Mouse (Mus musculus) spleen, embryonic (tissue): ENCODE results near the gene Nckap5.

Experiments
- CTCF ChIA-PET: fragments of 350-600 bp; sonication (Branson Sonifier 250); formaldehyde crosslinking; loops from one replicate; lab custom pipeline; 2022; lab: Charles Lee

The Nckap5 gene

DNA sequence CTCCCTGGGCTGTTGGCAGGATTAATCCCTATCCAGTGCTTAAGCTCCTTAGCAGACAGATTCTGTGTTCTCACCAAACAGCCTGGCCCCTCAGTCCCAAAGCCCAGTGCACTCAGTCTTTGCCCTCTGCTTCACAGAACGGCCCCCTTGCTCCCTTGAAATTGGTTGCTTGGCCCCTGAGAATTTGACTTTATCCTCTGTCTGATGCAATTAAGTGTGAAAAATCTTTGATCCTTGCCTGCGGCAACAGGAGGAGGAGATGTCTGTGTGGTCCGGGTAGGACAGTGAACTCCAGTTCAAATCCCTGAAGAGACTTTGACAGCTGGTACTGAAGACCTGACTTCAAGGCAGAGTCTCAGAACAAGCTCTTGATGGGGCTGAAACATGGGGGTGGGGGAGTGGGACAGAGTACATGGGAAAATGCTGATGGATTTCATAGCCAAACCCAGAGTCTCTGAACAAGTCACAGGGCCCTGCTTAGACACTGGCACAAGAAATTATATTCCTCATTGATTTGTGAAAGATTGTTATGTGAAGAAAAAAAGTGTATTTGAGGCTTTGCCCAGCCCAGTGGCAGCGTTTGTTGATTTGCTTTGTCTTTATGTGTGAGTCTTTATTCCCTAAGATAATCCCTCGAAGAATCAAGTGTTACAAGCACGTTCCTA lies 65.0 kb downstream of the Nckap5 start:
- CTCF ChIA-PET = no interaction called here

DNA sequence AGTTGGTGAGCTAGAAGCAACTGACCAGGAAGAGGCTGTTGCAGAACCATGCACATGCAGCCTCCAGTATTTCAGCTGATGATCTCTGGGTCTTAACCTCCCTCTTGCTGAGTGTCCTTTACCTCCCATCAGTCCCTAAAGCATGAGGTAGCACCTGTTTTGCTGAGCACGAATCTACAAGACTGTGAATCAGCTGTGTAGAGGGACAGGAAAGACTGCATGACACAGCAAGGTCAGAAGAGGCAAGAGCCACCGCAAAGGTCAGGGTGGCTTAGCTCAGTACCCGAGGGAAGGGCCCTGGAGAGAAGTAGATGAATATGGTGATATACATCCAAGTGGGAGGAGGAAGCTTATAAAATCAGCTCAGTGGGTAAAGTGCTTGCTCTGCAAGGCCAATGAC lies 66.4 kb downstream of the Nckap5 start:
- CTCF ChIA-PET = no interaction called here

DNA sequence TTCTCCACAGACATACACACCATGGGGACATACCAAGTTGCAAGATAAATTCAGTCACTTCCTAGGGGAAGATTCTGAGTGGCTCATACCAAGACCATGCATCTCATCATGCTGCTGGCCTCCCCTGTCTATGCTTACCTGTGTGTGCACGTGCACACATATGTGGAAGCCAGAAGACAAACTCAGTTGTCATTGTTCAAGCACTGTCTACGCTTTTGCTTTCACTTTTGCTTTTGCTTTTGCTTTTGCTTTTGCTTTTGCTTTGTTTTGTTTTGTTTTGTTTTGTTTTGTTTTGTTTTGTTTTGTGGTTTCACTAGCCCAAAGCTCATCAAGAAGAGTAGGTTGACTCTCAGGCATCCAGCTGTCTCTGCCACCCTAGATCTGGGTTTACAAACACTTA lies 67.4 kb downstream of the Nckap5 start:
- CTCF ChIA-PET = no interaction called here

DNA sequence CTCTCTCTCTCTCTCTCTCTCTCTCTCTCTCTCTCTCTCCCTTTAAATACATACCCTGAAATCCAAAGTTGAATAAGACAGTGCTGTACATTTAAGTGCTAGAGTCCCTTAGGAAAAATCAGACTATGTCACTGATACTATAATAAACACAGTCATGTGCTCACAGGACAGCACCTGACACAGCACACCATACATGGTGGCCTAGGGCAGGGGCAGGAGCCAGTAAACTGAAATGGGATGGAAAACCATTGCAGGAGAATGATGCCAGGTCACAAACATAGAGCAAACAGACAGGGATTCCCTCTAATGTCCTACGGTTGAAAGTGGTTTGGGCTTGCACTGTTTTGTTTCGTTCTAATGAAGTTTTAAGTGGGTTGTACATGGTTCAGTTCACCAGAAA lies 70.2 kb downstream of the Nckap5 start:
- CTCF ChIA-PET = no interaction called here

DNA sequence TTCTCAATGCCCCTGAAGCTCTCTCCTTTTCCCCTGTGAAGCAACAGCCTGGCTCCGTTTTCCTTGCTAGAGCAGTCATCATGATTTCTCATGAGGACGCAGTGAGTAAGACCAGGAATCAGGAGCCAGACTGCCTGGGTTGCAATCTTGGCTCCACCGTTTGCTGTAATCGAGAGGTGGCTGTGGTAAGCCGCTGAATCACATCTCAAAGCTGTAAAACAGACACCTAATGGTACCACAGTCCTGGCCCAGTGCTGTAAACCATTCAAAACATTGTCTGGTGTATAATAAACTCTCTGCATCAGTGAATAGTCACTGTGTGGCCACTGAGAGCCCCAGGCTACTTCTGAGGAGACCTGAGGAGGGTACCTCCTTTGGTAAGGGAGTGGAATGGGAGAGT lies 74.9 kb downstream of the Nckap5 start:
- CTCF ChIA-PET = interaction anchor here (0.6 kb wide), 1 partner anchor 225 kb away, joined by 3 read pairs; no protein-coding TSS in a partner anchor

DNA sequence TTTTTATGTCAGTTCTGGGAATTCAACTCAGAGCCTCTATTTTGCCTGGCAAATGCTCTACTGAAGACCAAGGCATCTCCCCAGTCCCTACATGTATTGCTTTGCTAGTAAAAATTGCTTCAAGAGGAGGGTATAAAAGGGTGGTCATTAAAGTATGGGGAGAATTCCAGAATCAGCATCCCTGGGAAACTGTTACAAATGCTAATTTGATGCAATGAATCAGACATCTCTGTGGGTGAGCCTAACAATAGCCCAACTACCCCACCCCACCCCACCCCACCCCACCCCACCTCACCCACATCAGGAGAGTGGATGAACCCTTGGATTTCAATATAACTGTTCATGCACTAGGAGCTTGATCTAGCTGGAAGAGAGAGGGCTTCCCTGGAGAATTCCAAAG lies 77.0 kb downstream of the Nckap5 start:
- CTCF ChIA-PET = no interaction called here

DNA sequence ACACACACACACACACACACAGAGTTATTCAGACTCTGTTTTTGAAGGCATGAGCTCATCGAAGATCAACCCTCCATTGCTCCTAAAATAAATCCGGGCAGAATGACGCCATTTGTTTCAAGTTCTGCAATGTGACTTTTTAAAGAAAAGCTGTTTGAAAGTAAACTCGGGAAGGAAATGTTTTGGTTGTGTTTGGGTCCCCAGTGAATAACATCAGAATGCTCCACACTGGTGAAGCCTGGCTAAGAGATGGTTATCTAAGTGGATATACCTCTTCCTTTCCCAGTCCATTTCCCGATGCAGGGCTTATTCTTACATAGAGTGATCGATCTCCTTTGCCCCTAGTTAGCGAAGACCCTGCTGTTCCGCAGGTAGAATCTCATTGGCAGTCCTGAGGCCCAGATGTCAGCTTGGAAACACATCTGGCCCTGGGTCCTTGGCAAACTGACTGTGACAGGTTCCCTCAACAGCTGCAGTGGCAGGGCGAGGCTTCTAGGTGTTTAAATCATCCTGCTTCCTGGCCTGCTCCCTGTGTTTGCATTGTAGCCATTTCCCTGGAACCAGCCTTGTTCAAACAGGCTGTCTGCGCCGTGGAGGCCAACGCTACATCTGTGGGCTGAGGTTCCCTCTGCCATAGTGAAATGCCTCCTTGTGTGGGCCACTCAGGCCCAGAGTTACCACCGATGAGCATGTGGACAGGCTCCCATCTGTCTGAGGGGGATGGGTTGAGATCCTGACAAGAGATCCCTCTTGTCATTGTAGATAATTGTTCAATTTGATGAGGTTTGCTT lies 78.2 kb downstream of the Nckap5 start:
- CTCF ChIA-PET = interaction anchor here (0.6 kb wide), 1 partner anchor 796 kb away, joined by 3 read pairs; no protein-coding TSS in a partner anchor

DNA sequence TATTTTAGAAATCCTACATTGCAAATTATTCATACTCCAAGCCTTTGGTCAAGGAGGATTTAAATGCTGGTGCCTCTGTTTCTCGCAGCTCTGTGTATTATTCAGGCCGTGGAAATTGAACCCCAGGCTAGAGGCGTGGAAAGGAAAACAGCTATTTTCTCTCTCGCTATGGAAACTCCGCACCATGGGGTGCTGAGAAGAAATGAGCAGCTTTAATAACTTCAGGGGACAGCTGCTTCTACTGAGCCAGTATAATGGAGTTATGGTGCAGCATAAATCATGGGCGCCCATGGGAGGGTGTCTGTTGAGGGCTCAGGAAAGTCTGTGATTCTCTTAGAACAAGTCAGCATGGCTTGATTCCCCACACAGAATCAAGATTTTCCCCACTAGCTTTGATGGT lies 79.5 kb downstream of the Nckap5 start:
- CTCF ChIA-PET = no interaction called here

DNA sequence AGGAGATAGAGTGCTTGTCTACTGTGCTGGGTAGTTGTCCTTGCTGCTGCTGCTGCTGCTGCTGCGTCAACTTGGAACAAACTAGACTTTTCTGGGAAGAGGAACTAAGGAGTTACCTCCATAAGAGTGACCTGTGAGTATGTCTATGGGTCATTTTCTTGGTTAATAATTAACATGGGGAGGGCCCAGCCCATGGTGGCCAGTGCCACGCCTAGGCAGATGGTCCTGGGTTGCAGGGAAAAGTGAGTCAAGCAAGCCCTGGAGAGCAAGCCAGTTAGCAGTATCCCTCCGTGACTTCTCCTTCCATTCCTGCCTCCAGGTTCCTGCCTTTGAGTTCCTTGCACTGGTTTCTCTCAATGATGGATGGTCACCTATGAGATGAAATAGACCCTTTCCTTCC lies 80.4 kb downstream of the Nckap5 start:
- CTCF ChIA-PET = no interaction called here

DNA sequence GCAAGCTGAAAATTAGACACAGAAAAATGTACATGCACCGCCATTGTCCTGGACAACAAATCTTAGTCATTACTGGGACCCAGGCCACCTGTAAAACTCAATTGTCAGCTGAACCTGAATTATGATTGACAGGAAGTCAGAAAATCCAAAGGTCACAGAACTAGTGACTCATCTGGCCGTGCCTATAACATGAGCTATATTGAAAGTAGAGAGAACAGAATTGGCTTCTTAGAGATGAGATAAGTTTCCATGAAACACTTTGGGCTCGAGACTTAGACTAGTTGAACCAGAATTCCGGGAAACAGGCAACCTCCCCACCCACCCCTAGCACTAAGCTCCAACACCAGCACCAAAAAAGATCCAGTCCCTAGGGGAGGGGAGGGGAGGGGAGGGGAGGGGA lies 82.7 kb downstream of the Nckap5 start:
- CTCF ChIA-PET = no interaction called here

DNA sequence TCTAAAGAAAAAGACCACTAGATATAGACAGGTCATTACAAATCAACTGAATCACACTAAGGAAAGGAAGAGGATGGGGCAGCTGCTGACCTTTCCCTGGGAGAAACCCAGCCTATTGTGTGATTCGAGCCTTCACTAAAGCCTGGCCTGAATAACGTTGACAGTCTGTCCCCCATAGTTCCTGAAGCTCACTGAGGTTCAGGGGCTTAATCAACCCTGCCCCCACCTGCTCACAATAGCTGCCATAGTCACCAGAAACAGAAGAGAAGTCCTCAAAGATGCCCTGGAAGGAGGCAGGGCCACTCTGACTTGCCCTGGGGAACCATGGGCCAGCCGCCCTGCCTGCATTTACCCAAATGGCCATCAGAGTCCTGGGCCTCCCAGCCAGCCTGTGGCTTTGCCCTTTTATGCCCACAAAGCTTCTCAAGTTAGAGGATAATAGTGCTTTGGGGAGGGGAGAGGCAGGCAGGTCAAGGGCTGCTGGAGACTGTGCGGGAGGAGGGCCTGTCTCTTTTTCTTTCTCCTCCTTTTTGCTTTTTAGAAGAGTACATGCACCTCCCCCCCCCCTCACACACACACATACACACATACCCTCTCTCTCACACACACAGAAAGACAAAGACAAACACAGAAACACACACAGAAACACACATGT lies 85.0 kb downstream of the Nckap5 start:
- CTCF ChIA-PET = no interaction called here

DNA sequence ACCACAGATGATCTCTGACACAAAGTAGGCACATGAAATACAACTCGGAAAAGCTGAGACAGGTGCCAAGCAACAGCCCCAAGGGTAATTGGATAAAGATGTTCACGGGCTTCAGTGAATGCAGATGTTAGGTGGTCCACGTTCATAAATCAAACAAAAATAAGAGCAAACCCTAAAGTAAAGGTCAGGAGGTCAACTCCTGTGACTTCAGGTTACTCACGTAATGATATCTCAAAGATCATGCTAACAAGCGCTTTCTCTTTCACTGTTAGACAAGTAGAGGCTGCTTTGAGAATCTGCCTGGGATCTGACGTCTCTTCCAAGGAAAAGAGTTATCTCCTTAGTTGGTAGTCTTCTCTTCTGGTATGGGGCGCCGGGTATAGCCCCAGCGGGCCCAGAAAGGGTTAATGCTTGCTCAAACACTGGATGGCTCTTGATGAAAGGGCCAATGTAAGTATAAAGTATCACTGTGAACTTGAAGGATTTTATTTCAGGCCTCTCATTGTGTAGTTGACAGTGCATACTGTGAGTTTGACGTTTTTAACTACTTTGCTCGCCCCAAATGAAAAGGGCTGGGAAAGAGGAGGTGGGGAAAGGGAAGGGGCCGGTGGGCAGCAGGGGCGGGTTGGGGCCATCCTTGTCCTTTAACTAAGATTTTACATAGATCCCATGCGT lies 85.8 kb downstream of the Nckap5 start:
- CTCF ChIA-PET = no interaction called here

DNA sequence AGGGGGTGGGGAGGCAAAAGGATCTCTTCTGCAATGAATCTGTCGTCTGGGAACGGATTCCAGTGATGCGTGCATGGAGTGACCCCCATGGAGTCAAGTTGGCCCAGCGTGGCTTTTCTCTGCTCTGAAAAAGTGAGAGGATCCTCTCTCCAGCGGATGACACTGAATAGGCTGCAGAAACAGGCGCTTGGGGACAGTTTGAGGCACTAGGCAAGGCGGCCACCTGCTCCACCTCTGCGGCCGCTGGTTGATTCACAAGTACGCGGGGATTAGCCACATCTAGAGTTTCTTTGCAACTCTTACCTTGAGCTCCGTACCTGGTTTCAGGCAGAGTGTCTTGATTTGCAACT lies 92.3 kb downstream of the Nckap5 start:
- CTCF ChIA-PET = no interaction called here

DNA sequence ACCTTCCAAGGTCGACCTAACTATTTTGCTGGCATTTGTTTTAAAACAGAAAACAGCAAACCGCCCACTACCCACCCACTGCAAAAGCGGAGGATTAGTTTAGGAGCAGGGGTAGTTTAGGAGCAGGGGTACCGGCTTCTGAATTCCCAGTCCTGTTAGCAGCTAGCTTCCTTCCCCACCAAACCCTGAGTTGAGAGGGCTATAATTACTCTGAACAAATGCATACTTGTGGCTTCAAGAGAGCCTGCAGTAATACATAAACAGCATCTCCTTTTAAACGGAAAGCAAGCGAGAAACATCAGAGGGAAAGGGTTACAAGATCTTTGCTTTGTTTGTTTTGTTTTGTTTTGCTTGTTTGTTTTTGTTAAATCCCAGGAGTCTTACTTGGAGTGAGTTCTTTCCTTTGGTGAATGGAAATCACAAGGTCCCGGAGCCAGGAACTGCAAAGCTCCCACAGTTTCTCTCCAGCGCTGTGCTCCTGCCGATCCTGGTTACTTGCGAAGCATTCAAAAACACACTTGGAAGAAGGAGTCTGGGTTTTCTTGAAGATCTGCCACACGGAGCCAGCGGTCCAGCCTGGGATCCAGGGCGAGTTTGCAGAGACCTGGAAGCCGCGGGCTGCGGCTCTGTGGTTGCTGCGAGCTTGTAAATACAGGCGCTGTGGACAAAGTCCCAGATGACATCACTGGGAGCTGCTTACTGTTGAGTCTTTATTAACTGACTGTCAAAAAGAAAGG lies 92.9 kb downstream of the Nckap5 start:
- CTCF ChIA-PET = no interaction called here

DNA sequence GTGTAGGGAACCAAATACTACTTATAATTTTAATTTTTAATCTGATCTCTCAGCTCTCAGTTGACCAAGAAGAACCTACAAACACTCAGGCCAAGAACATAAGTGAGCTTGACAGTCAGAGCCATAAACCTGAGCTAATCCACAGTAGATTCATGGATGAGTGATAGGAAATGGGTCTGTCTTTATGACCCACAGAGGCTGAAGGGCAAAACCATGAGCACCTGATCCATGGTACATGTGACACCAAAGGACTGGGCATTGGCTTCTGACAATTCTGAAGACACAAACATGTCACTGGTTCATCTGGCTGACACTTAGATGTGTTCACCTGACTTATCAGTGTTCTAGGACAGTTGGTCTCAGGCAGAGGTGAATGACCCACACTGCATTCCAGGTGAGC lies 98.9 kb downstream of the Nckap5 start:
- CTCF ChIA-PET = no interaction called here

DNA sequence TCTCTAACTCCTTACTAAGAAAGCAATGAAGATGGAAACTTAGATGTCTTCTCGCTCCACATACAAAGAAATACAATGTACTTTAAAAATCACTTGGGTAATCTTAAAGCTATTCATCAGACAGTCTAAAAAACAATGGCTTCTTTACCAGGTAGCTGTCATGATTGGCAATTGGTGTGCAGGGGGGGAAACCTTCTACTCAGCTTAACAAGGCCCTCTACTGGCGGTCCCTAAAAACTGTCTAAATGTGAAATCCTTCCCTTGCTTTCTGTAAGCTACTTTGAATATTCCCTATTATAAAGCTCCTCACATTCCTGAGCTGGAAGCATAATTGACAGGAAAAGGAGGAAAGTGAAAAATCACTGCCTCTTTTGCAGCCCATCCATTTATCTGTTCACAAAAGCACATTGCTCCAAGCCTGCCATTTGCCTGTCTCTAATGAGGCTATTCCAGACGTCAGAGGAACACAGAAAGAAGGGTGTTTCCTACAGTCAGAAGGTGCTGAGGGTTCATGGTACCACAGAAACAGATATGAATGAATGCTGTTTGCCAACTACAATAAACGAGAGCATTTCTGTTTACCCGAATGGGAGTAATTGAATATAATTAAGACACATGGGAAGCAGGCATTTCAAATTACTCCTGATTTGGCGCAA lies 104.1 kb downstream of the Nckap5 start:
- CTCF ChIA-PET = no interaction called here

DNA sequence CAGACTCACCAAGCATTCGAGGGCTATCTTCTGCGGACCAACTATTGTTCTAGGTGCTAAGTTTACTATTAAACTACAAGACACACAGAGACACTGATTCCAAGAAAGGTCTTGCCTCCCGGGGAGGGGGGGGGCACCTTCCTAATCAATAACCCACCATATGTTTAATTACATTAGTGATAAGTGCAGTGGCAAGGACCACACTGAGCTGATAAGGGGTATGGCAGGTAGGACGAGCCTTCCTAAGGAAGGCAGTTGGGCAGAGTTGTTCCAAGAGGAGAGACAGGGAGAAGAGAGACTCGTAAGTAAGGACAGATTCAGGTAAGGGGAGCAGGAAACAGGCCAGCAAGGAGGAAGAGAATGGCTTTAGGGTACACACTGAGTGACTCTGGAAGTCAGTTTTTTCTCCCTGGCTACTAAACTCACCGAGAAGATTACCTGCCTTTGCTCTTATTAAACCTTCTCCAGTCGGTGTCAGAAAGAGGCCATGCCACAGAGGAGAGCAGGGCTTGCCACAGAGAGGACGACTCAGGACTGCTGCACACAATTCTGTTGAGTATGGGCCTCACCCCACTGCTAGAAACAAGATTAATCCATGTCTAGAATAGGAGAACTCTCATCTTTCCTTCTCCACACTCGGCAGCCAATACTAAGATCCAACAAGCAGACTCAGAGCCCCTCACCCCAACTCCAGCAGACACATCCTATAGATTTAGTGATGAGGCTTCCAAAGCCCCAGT lies 104.8 kb downstream of the Nckap5 start:
- CTCF ChIA-PET = no interaction called here

DNA sequence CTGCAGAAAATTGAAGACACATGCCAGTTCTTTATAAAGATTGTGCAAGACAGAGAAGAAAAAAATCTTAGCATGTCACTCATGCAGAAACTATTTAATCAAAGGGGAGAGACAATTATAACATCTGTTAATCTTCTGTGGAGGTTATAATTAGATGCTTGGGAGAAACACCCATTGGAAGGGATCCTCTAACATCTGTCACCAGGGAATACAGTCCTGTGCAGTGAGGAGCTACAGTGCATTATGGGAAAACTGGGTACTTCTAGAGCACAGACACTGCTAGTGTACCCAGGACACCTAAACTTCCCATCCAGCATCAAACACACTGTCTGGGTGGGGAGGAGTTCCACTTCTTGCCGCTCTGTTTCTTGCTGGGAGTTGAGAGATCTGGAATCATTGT lies 108.7 kb downstream of the Nckap5 start:
- CTCF ChIA-PET = no interaction called here

DNA sequence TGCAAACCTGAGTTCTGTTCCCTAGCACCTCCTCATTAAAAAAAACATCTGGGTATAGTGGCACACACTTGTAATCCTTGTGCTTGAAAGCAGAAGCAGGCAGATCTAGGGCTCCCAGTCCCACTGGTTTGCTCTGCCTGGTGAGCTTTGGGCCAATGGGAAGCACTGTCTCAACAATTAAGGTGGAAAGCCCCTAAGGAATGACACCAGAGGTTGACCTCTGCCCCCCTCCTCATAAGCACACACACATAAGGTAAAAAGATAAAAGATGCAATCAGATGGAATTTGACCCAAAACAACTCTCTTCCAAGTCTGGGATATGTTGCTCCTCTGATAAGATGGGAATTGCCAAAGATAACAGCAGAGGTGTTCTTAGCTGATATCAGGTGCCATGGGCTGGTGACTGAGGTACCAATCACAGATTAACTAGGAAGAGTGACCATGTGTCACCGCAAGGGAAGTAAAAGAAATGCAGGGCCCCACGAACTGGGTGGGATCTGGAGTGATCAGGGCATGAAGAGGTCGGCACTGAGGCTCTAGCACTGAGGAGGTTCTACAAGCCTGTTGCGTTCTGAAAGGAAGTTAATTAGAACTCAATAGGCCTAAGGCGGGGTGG lies 110.8 kb downstream of the Nckap5 start:
- CTCF ChIA-PET = no interaction called here

DNA sequence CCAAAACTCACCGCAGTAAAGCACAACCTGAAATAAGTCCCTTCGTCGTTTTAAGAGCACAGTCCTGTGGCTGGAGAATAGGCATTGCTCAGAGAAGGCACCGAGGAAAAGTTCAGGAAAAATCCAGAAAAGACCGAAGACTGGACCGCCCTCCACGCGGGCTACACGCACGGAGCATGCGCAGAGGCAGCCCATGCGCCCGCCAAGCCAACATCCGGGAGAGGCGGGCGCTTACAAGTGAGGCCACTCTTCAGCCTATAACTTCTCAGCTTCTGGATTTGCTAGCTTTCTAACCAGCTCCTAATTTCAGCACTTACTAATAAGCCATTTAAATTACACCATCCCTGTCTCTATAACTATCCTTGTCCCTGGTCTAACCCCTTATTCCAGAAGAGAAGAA lies 124.0 kb downstream of the Nckap5 start:
- CTCF ChIA-PET = no interaction called here
